Mouse (Mus musculus) adipocyte (in vitro differentiated cells): Measurements from ENCODE around the gene Emilin2.
A peak's percentile ranks its signal among the peaks of the same experiment; 100 is the strongest.

Experiments
- DNase-seq: peaks from one replicate; pipeline ENCODE4 v3.0.0-alpha.2; 2016; ENCODE audit warnings: low spot score

Gene Emilin2

GRCm38 (mm10) chr17:71300338-71300737, 11.4 kb downstream of the Emilin2 start:
- DNase-seq = peak; percentile 70

GRCm38 (mm10) chr17:71299879-71300278, 11.9 kb downstream of the Emilin2 start:
- peak; percentile 33 for DNase-seq

GRCm38 (mm10) chr17:71294570-71294969, 17.2 kb downstream of the Emilin2 start:
- DNase-seq = no peak

GRCm38 (mm10) chr17:71292897-71293296, 18.9 kb downstream of the Emilin2 start:
- no peak for DNase-seq

GRCm38 (mm10) chr17:71291897-71292420, 19.8 kb downstream of the Emilin2 start:
- no peak for DNase-seq

GRCm38 (mm10) chr17:71290486-71291410, 21.0 kb downstream of the Emilin2 start:
- DNase-seq = peak; percentile 51

- DNase-seq = peak; percentile 36
Observed at GRCm38 (mm10) chr17:71289572-71290176, 22.1 kb downstream of the Emilin2 start.

- DNase-seq = no peak
Observed at GRCm38 (mm10) chr17:71288808-71289548, 22.8 kb downstream of the Emilin2 start.

GRCm38 (mm10) chr17:71288145-71288758, 23.5 kb downstream of the Emilin2 start:
- peak; percentile 42 for DNase-seq

GRCm38 (mm10) chr17:71287586-71287985, 24.2 kb downstream of the Emilin2 start:
- peak; percentile 41 for DNase-seq

GRCm38 (mm10) chr17:71285929-71286328, 25.8 kb downstream of the Emilin2 start:
- peak; percentile 93 for DNase-seq

GRCm38 (mm10) chr17:71284890-71285289, 26.9 kb downstream of the Emilin2 start:
- DNase-seq = no peak

- DNase-seq = peak; percentile 68
Observed at GRCm38 (mm10) chr17:71283237-71283636, 28.5 kb downstream of the Emilin2 start.

- no peak for DNase-seq
Observed at GRCm38 (mm10) chr17:71282716-71283115, 29.1 kb downstream of the Emilin2 start.

GRCm38 (mm10) chr17:71277701-71278491, 33.9 kb downstream of the Emilin2 start:
- peak; percentile 69 for DNase-seq

- peak; percentile 40 for DNase-seq
Observed at GRCm38 (mm10) chr17:71276771-71277170, 35.0 kb downstream of the Emilin2 start.

- DNase-seq = no peak
Observed at GRCm38 (mm10) chr17:71273901-71274300, 37.9 kb downstream of the Emilin2 start.

- DNase-seq = no peak
Observed at GRCm38 (mm10) chr17:71268599-71268998, 43.2 kb downstream of the Emilin2 start.

- DNase-seq = no peak
Observed at GRCm38 (mm10) chr17:71268152-71268551, 43.6 kb downstream of the Emilin2 start.

- DNase-seq = no peak
Observed at GRCm38 (mm10) chr17:71267374-71267773, 44.4 kb downstream of the Emilin2 start.
